Mouse (Mus musculus): ENCODE data around the gene Slc4a7.

The Slc4a7 gene

DNA sequence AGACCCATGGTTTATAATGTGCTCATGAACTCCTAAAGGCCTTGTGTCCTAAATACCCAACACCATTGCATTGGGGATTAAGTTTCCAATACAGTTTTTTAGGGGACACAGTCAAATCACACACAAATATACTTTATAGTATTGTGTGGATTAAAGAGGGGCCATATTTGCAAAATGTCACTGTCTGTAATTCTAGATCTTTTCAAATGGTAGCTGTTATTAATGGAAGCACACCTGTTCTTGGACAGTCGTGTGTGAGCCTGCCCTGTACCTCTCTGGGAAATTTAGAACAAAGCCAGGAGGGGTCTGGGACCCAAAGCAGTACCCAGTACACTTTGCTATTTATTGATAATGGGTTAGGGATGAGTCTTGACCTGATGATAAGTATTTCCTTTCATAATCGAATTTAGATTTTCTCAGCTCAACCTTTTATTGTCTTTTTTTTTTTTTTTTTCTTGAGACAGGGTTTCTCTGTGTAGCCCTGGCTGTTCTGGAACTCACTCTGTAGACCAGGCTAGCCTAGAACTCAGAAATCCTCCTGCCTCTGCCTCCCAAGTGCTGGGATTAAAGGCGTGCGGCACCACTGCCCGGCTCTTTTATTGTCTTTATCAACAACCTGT is at the start of gene Slc4a7:
Slc4a7 (plus strand) TSS at position 570 of the 620 bp plus-strand sequence.
- DNase-seq (ENCODE audit: low spot score): no peak

DNA sequence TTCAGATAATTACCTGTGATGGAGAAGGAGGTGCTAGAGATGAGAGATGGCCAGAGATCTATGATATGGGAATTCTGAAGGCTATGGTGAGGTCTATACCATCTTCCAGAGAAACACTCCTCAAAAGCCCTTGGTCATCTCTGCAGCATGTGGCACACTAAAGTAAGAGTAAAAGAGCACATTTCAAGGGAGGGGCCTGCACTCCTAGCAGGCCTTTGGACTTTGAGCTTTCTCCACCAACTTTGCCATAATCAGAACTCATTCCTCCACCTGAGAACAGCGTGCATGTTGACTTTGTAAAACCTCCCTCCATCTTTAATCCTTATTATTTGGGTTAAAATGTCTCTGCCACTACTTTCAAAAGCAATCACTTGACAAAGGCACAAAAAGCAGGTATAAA is 31.5 kb upstream of the Slc4a7 start:
- no peak for DNase-seq (ENCODE audit: low spot score)

GRCm38 (mm10) chr14:14681611-14682010 is 20.5 kb upstream of the Slc4a7 start:
- DNase-seq (ENCODE audit: low spot score): no peak

DNA sequence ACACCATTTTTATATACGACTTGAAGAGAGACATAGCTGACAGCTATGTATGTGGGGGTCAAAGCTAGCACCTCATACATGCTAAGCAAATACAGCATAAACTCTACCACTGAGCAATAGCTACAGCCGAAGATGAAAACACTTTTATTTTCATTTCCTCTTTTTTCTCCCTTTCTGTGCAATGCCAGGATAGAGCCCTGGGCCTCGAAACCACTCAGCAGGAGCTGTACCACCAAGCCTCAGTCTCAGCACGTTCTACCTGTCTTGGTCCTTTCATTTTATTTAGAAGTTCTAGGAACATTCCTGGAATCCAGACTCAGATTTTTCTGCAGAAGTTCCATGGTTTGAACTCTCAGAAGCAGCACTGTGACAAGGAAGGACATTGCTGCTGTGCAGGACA is 17.3 kb upstream of the Slc4a7 start:
- DNase-seq (ENCODE audit: low spot score): no peak

DNA sequence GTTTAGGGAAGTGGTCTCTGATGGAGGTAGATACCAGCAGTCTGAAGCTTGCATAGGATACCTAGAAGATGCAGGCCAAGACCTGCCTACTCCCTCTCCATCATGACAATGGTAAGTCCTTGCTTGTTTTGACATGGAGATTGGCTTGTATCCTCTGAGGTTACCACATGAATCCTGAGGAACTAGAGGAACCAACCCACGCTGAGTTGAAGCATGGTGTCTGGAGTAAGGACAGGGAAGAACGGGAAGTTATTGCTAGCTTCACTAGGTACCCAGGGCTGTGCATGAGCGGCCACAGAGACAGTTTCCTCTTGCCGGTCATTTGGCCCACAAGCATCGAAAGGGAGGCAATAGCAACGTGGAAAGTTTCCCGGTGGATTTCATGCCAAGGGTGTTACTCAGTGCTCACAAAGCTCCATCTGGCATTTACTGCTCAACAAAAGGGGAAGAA is 16.0 kb upstream of the Slc4a7 start:
- DNase-seq (ENCODE audit: low spot score): no peak

- DNase-seq (ENCODE audit: low spot score): no peak
Observed at GRCm38 (mm10) chr14:14687258-14687890, 14.7 kb upstream of the Slc4a7 start.

DNA sequence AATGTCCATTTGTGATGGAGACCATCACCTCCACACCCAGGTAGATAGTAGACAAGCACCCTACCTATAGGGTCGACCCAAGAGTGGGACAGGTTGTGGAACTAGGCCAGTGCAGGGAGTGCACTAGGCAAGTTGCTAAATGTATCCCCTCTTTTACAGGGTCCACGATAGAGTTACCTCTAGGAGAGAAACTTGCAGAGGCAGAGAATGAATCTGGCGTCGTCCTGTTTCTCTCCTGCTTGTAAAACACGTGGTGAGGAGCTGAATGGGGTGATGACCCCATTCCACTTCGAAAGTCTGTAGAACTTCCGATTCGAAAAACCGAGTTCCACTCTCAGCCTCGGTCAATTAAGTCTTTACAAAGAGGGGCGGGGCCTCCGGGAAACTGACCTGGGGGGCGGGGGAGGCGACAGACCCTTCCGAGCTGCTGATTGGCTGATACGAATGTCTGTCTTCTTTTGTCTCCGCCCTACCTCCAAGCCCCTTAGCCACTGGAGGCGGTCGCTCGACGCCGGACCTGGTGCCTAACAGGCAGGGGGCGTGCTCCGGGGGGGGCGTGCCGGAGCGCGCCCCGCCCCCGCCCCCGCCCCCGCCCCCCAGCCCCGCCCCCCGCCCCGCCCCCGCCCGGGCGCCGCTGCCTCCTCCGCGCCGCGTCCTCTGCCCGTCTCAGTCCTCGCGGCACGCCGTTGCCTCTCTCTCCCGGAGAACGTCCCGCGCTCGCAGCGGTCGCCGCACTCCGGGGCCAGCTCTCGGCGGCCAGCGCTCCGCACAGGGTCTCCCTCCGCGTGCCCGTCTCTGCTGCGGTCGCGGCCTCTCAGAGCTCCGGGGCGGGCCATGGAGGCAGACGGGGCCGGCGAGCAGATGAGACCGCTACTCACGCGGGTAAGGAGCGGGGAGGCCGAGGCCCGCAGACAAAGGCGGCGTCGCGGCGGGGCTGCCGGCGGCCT is 593 bp downstream of the Slc4a7 start:
- peak; percentile 94 for DNase-seq (ENCODE audit: low spot score)

GRCm38 (mm10) chr14:14703346-14703871 is 1.3 kb downstream of the Slc4a7 start:
- DNase-seq (ENCODE audit: low spot score): peak; percentile 62

DNA sequence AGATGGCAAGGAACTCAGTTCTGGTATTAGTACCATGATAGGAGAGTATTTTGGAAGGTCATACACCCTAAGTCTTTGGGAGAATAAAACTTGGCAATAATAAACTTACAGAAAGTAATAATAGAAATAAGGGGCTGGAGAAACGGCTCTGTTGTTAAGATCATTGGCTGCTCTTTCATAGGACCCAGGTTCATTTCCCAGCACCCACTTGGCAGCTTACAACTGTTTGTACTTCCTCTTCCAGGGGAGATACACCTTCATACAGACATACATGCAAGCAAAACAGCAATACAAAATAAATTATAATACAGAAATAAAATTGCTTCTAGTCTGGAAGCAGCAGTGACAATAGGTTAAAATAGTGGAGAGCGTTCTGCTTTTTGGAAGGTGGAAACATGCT is 2.6 kb downstream of the Slc4a7 start:
- DNase-seq (ENCODE audit: low spot score): no peak

DNA sequence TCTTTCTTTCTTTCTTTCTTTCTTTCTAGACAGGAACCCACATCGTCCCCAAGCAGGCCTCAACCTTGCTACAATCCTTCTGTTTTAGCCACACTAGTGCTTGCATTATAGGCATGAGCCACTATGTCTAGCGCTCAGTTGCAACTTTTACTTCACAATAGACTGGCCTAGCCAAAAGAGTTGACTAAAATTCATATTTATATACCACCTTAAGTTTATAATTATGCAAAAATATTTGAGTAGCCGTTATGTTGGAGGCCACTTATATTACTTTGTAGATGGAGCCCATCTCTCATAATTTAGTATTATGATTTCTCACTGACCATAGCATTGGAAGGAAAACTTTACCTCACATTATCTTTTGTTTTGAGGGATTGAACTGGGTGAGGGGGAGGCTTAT is 3.0 kb downstream of the Slc4a7 start:
- DNase-seq (ENCODE audit: low spot score): no peak

- DNase-seq (ENCODE audit: low spot score): no peak
Observed at GRCm38 (mm10) chr14:14706381-14706780, 4.3 kb downstream of the Slc4a7 start.

DNA sequence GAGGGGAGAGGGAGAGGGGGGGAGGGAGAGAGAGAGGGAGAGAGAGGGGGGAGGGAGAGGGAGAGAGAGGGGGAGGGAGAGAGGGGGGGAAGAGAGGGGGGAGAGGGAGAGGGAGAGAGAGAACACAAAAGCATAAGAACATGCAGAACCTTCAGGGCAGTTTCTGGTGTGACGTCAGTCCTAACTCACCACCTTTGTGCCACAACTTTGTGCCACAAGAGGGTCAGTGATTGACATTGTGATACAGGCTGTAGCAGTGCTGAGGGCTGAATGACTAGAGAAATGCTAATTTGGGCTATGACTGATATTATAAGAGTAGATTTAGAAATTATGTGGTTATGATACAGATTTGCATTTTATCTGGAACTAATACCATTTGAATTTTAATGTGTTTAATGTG is 5.0 kb downstream of the Slc4a7 start:
- no peak for DNase-seq (ENCODE audit: low spot score)

DNA sequence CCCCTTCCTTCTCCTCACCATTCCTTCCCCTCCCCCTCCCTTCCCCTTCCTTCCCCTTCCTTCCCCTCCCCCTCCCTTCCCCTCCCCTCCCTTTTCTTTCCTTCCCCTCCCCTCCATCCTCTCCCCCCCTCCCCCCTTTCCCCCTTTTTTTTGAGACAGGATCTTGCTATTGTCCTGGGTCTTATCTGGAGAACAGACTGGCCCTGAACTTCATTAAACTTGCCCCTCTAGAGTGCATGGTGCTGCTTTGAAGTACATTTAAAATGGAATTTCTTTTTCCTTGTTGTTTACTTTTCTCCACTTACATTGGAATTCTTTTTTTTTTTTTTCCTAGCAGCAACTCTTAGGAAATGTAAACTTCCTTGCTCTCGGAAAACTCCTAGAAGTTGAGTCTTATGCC is 6.9 kb downstream of the Slc4a7 start:
- DNase-seq (ENCODE audit: low spot score): no peak

- no peak for DNase-seq (ENCODE audit: low spot score)
Observed at GRCm38 (mm10) chr14:14714130-14714529, 12.1 kb downstream of the Slc4a7 start.

- DNase-seq (ENCODE audit: low spot score): no peak
Observed at GRCm38 (mm10) chr14:14715794-14716193, 13.7 kb downstream of the Slc4a7 start.

- no peak for DNase-seq (ENCODE audit: low spot score)
Observed at GRCm38 (mm10) chr14:14716843-14717242, 14.8 kb downstream of the Slc4a7 start.

DNA sequence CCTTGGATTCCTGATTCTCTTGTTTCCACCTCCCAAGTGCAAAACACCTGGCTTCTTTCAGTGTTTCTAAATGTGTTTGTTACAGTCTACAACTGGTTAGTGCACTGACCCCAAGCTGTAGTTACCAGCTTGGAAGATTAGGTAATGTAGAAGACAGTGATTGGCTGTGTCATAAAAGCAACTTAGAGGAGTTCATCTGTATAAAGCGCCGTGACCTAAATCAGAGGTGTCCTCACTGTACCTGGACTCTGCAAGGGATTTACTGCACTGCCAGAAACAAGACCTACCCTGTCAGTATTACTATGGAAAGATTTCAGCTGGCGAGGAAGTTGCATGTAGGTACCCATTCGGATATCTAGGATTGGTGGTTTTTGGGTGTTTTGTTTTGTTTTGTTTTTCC is 16.5 kb downstream of the Slc4a7 start:
- no peak for DNase-seq (ENCODE audit: low spot score)

DNA sequence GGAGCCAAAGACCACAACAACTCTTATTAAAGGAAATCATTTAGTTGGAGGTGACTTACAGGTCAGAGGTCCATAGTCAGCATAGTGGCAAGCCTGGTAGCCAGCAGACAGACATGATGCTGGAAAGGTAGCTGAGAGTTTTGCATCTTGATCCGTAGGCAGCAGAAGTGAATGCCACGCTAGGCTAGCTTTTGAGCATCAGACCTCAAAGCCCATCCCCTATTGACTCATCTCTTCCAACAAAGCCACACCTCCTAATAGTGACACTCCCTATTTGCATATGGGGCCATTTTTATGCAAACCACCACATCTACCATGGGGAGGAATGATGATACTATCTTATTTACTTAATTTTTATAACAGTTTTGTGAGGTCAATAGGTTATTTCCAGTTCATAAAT is 79.1 kb downstream of the Slc4a7 start:
- DNase-seq (ENCODE audit: low spot score): no peak

DNA sequence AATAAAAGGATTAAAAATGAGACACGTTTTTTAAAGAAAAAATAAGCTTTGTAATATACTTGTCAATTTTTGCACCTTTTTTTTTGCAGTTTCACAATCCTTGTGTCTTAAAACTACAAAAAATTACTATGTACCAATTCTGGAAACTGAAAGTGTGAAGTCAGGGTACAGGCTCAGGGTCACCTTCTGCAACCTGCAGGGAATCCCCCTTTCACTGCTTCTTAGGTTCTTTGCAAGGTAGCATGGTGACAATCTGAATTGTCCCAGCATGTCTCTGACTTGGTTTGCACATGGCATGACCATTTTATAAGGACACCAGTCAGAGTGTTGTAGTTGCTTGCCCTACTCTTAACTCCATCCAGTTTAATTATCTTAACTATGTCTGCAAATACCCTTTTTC is 82.1 kb downstream of the Slc4a7 start:
- no peak for DNase-seq (ENCODE audit: low spot score)

GRCm38 (mm10) chr14:14786979-14787378 is 84.9 kb downstream of the Slc4a7 start:
- DNase-seq (ENCODE audit: low spot score): no peak

DNA sequence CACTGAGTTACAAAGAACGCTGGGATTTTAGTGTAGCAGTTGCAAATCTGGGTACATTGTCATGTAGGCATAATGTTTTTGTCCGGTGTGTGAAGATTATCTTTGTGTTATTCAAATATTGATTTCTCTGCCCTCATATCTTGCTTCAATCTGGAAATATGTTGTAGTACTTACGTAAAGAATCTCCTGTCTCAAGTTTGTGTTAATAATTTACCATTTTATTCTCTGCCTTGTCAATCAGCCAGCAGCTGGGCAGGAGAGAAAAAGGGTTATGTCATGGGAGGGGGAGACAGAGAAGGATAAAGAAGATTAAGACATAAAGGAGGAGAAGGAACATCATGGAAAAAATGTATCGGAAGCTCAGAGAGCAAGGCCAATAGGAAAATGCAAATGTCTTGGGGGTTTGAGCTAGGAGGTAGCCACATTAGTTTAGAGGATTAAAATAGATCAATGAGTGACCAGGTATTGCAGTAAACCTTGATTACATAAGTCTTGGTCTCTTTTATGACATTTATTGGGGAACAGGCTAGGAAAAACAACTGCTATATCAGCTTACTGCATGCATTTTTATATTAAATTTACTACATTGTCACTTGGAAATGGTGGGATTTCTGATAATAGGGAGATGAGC is 87.9 kb downstream of the Slc4a7 start:
- no peak for DNase-seq (ENCODE audit: low spot score)

- no peak for DNase-seq (ENCODE audit: low spot score)
Observed at GRCm38 (mm10) chr14:14799861-14800260, 97.8 kb downstream of the Slc4a7 start.

Measured in MN1 (cell line).